Mouse (Mus musculus) testis, adult 2 months (tissue): ENCODE results near the gene Srxn1. TPM values are rescaled to one million over a fixed set of nuclear protein-coding genes. Genes with fewer than 3 reads are reported as not detected.
A peak's percentile ranks its signal among the peaks of the same experiment; 100 is the strongest.

Experiments
- H3K27ac ChIP-seq: fragments of 200-500 bp; 2 replicates; pipeline ENCODE4 v1.5.1; 2012; ENCODE audit warnings: low read depth, low read length; ENCODE audit not compliant: control insufficient read depth, insufficient read depth
- H3K27me3 ChIP-seq: fragments of 200-500 bp; 2 replicates; pipeline ENCODE4 v1.6.1; 2012; ENCODE audit warnings: mild to moderate bottlenecking, low read length, moderate library complexity; ENCODE audit not compliant: control insufficient read depth, insufficient read depth
- H3K36me3 ChIP-seq: fragments of 200-500 bp; 2 replicates; pipeline ENCODE4 v1.6.1; 2012; ENCODE audit warnings: mild to moderate bottlenecking, low read length; ENCODE audit not compliant: control insufficient read depth, insufficient read depth
- H3K4me1 ChIP-seq: fragments of 200-500 bp; 2 replicates; pipeline ENCODE4 v1.6.1; 2012; ENCODE audit warnings: low read length; ENCODE audit not compliant: control insufficient read depth, insufficient read depth
- H3K4me3 ChIP-seq: fragments of 200-500 bp; 2 replicates; pipeline ENCODE4 v1.5.1; 2012; ENCODE audit warnings: low read depth, mild to moderate bottlenecking, low read length, moderate library complexity, mixed read lengths; ENCODE audit not compliant: control insufficient read depth
- CTCF ChIP-seq: fragments of 200-500 bp; IDR thresholded peaks from 2 replicates; pipeline ENCODE4 v1.5.1; 2012; ENCODE audit warnings: low read depth, mild to moderate bottlenecking, inconsistent platforms, low read length, moderate library complexity; ENCODE audit not compliant: control insufficient read depth, insufficient read depth, insufficient replicate concordance
- POLR2A ChIP-seq: fragments of 200-500 bp; IDR thresholded peaks from 2 replicates; pipeline ENCODE4 v1.6.1; 2012; ENCODE audit warnings: low read depth, mild to moderate bottlenecking, inconsistent platforms, low read length, moderate library complexity; ENCODE audit not compliant: control insufficient read depth
- polyA plus RNA-seq: library from polyadenylated mRNA; depleted of rRNA; stranded (reverse); fragments of >200 nt; gene quantifications from 2 replicates; pipeline ENCODE4 v1.2.3, GENCODE M21; 2012

Gene Srxn1
- polyA plus RNA-seq, 1 experiment: 131 TPM

DNA sequence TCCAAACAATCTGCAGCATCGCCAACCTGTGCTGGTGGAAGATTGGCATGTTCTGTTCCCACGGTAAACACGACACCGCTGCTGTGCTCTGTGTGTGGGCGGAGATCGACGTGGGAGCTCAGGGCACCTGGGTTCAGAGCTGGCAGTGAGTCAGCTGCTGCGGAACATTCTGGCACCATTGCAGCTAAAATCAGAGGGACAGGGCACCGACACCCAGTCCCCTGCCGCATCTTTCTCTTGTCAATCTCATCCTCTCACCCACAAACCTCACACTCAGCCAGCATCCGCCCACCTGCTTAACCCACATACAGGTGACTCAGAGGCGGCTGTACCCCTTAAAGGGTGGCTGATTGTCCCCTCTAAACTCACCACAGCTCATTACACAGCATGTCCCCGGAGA, 3.6 kb upstream of the Srxn1 start:
- Histone ChIP-seq H3K36me3 (no peaks in the 10 kb centered on the region), H3K27ac (no peak overlapping the region), H3K27me3 (no peaks in the 10 kb centered on the region), H3K4me3 (peak overlapping the region; percentile 73), H3K4me1 (peaks cover 3% of the 10 kb centered on the region)
- TF ChIP-seq CTCF (no peak), POLR2A (peak; percentile 26; the same call in 1 of the 2 replicates)

DNA sequence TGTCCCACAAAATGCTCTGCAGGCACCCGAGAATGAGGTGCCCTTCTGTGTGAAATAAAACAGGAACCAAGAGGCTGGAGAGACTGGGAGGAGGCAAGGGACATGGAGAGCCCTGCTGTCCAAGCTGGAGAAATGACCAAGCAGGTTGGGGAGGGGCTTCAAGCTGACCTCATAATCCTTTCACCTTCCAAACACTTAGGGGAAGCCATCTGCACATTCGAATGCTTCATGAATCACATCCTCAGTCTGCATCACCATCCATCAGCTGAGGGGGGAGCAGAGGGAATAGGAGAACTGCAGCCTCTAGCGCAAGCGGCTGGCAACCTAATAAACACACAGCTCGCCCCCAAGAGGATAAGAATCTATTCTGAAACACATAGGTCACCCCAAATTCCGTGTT, 2.9 kb upstream of the Srxn1 start:
- Histone ChIP-seq H3K4me3 (peak overlapping the region; percentile 73), H3K4me1 (peaks cover 3% of the 10 kb centered on the region), H3K36me3 (no peaks in the 10 kb centered on the region), H3K27ac (no peak overlapping the region), H3K27me3 (no peaks in the 10 kb centered on the region)
- no peak for TF ChIP-seq CTCF
- TF ChIP-seq POLR2A: no peak

DNA sequence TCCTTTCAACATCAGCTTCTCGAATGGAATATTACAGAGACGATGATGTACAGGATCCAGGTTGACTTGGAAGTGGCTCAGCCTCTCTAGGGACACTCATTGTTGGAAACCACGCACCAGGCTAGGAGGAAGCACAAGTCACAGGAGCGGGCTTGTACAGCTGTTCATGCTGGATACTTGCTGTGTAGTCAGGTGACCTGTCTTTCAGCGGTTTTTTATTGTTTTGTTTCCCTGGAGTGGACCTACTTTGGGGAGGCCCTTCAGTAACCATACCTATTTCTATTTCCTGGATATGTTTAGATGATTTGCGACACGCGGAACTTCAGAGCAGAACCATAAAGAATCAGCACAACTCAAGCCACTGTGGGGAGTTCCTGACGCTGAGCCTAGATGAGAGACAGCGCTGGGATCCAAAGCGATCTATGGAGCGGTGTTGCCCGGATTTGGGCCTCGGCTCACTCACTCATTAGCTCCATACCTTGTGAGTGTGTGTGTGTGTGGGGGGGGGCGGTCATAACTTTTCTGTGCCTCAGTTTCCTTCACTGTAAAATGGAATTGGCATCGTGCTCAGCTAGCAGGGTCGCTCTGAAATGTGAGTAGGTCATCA, 502 bp upstream of the Srxn1 start:
- TF ChIP-seq CTCF (no peak), POLR2A (no peak)
- H3K27ac ChIP-seq: no peak overlapping the region

DNA sequence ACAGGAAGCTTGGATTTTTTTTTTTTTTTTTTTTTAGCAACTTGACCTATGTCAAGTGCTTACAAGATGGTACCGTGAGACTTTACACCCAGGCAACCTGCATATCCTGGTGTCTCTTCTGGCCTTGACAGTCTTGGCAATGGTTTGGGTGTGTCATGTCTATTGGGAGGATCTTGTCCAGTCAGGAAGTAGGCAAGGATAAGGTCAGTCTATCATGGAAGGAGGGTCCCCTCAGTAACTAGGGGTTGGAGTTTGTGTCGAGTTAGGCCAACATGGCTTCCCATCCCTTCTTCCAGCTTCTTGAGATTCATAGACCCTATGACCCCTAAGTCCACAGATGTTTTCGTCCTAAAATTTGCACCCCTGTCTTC, 894 bp downstream of the Srxn1 start:
- H3K27ac ChIP-seq: no peak overlapping the region
- H3K4me1 ChIP-seq: peaks cover 3% of the 10 kb centered on the region
- H3K27me3 ChIP-seq: no peaks in the 10 kb centered on the region
- H3K4me3 ChIP-seq: peak overlapping the region; percentile 86
- TF ChIP-seq CTCF: no peak
- no peak for TF ChIP-seq POLR2A
- H3K36me3 ChIP-seq: no peaks in the 10 kb centered on the region

More for the DNA sequence above, 502 bp upstream of the Srxn1 start:
- no peaks in the 10 kb centered on the region for H3K27me3 ChIP-seq
- peak overlapping the region; percentile 86 for H3K4me3 ChIP-seq
- peaks cover 3% of the 10 kb centered on the region for H3K4me1 ChIP-seq
- no peaks in the 10 kb centered on the region for H3K36me3 ChIP-seq

DNA sequence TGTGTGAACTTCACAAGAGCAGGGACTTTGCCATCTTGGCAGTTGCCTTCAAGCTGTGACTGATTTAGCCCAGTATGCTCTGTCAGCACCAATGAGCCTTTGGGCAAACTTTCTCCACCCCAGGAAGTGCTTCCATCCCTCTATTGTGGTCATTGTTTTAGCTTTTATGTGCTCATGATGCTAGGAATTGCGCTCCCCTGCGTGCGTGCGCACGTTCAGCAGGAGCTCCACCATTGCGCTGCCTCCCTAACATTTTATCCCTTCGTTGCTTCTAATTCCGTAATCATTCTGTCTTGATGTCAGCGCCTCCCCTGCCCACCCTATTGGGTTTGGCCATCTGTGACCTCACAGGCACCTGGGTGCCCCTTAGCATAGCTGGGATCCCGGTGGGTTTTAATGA, 1.3 kb downstream of the Srxn1 start:
- Histone ChIP-seq H3K27me3 (no peaks in the 10 kb centered on the region), H3K27ac (0 out of 2 replicates have a peak overlapping the region, but pooled peaks have one; percentile 14), H3K4me1 (peaks cover 3% of the 10 kb centered on the region), H3K36me3 (no peaks in the 10 kb centered on the region), H3K4me3 (peak overlapping the region; percentile 86)
- no peak for TF ChIP-seq CTCF
- TF ChIP-seq POLR2A: peak; percentile 52; the same call in 1 of the 2 replicates

DNA sequence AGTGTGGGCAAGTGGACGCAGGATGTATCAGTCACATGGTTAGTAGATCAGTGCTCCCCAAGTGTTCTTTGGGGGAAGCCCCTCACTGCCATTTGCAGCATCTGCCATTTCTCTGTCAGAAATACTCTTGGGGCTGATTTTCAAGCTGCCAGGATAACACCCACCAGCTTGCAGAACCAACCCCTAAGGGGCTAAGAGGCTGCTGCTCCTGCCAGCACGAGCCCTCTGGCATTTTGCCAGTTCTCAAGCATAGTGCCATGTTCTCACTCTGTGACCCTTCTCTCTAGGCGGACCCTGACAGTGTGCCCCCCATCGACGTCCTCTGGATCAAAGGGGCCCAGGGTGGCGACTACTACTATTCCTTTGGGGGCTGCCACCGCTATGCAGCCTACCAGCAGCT, 3.4 kb downstream of the Srxn1 start:
- peak overlapping the region; percentile 60 for H3K4me3 ChIP-seq
- no peak for TF ChIP-seq POLR2A
- TF ChIP-seq CTCF: no peak
- H3K27me3 ChIP-seq: no peaks in the 10 kb centered on the region
- no peak overlapping the region for H3K27ac ChIP-seq
- H3K4me1 ChIP-seq: peaks cover 9% of the 10 kb centered on the region
- no peaks in the 10 kb centered on the region for H3K36me3 ChIP-seq

DNA sequence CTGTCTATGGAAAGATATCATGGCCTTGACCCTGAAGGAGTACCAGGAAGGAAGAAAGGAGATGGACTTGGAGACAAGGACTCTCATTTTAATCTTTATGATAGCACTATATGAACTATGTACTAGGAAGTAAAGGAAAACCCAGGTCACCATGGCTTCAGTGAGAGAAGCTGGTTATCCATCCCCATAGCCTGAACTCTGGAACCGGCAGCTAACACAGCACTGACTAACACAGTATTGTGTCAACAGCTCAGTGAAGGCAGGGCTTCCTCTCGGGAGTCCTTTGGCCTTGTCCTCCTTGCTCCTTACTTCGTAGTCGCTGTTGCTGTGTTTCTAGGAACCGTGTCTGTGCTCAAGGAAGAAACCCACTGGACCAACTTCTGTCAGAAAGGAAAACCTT, 4.1 kb downstream of the Srxn1 start:
- H3K27ac ChIP-seq: no peak overlapping the region
- peaks cover 13% of the 10 kb centered on the region for H3K4me1 ChIP-seq
- no peak overlapping the region; the same call in 1 of the 2 replicates for H3K4me3 ChIP-seq
- H3K27me3 ChIP-seq: no peaks in the 10 kb centered on the region
- TF ChIP-seq POLR2A (no peak), CTCF (no peak)
- H3K36me3 ChIP-seq: no peaks in the 10 kb centered on the region

DNA sequence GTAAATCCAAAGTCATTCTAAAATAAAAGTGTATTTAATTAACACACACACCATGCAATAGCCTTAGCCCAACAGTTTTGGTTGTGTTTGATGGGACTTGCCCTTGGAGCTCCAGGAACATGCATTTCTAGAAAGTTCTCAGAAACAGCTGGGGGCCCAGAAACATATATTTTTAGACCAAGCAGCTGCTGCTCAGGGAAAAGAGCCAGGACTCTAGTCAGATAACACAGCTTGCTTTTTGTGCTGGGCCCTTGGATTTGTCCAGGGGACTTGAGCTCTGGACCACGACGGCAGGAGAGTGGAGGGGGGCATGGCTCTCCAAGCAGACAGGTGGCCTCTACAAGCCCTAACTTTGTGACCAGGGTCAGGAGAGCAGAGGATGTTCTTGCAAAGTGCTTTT, 6.0 kb downstream of the Srxn1 start:
- TF ChIP-seq CTCF (no peak), POLR2A (no peak)
- H3K27ac ChIP-seq: no peak overlapping the region
- H3K36me3 ChIP-seq: no peaks in the 10 kb centered on the region
- H3K27me3 ChIP-seq: no peaks in the 10 kb centered on the region
- no peak overlapping the region for H3K4me3 ChIP-seq
- H3K4me1 ChIP-seq: peaks cover 16% of the 10 kb centered on the region
